Mouse (Mus musculus): ENCODE data around the gene Pde4b. TPM values are rescaled to one million over a fixed set of nuclear protein-coding genes. Genes with fewer than 3 reads are reported as not detected.

Pde4b gene
- total RNA-seq, 2 experiments from 2014 or later = 43.7 to 57.0 TPM

DNA sequence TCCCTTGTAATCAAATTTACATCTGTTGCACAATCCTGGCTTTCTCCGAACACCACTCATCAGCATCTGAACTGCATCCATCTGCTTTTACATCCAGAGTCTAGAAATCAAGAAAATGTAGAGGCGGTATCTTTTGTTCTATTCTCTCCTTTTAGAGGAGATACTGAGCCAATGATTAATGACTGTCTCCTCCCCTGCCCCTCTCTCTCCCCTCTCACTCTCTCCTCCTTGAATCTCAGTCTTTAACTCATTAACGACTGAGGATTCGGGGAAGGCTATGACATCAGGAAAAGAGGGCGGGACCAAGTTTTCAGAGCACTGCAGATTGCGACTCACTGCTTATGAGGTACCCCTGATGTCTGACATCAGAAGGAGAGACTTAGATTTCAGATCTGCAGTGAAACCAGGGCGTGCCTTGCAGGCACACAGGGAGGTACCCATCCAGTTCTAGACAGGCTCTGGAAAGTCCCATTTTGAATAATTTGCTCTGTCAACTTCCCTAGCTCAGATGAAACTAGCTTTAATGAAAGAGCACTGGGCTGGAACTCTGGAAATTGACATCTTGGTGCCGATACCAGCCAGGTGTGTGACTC, 433.4 kb downstream of the Pde4b start:
- intact Hi-C loops (cut with DNase I) = no loop called here
- DNase-seq = no peak

DNA sequence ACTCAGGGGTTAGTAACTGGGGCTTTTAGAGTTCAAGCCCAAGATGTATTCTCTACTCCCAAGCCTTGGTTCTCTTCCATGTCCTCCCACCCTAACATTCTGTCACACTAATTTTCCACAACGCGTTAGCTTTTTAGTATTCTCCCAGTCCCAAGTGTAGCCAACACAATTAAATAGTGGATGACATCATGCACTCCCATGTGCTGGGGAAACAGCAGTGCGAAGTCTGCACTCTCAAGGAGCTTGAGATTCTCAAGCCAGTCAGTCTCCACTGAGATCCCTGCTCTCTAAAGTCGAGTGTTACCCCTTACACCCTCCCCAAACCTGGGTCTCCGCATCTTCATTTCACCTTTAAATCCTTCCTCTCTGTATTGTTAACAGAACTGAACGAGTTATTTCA, 434.1 kb downstream of the Pde4b start:
- no peak for DNase-seq
- intact Hi-C loops (cut with DNase I) = no loop called here

DNA sequence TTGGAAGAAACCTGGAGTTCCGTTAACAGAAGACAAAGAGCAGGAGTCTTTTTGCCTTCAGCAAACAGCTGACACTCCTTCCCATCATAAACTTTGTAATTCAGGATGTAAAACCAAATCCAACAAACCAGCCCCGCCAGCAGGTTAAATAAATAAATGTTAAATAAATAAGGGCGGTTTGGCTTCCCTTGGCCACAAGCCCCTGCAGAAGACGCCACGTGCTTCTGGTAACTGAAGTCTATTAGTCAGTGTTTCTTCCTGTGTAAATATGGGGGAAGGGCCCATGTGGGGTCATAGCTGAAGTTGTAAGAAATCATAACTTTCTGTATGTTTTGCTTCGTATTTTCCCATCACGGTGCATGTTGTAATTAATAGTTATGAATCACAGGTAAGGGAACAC, 440.0 kb downstream of the Pde4b start:
- intact Hi-C loops (cut with DNase I) = no loop called here
- DNase-seq = no peak

DNA sequence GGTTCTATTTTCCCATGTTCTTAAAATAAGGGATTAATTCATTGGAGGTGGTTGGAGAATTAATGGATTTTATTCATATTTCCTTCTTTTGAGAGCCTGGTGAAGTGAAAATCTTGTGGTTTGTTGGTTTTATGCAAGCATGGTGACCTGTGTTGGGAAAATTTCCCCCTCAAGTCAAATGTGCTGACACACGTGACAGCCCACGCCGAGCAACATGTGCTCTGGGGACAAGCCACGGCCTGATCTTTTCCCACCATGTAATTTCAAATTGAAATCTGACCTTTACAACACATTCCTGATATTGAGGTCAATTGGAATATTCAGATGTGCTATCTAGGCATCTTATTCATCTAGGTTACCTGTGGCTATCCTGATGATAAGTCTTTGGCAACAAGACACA, 443.5 kb downstream of the Pde4b start:
- no peak for DNase-seq

DNA sequence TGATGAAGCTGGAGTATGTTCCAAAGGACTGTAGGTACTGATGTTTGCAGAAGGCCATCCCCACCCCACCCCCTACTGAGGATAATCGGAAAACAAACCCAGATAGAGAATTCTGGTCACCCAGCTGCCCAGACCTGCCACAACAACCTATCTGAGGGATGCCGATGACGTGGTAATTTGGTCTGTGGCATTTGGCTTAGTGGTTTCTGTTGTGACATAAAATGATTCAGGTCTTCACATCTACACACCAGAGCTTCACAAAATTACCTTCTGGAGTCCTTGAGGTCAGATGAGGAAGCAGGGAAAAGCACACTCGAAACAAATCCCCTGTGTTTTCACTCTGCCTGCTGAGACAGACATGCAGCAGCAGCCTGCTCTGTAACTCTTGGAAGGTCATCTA, 444.4 kb downstream of the Pde4b start:
- no peak for DNase-seq
- intact Hi-C loops (cut with DNase I) = no loop called here

More for the DNA sequence above, 443.5 kb downstream of the Pde4b start:
- intact Hi-C loops (cut with DNase I) = no loop called here

DNA sequence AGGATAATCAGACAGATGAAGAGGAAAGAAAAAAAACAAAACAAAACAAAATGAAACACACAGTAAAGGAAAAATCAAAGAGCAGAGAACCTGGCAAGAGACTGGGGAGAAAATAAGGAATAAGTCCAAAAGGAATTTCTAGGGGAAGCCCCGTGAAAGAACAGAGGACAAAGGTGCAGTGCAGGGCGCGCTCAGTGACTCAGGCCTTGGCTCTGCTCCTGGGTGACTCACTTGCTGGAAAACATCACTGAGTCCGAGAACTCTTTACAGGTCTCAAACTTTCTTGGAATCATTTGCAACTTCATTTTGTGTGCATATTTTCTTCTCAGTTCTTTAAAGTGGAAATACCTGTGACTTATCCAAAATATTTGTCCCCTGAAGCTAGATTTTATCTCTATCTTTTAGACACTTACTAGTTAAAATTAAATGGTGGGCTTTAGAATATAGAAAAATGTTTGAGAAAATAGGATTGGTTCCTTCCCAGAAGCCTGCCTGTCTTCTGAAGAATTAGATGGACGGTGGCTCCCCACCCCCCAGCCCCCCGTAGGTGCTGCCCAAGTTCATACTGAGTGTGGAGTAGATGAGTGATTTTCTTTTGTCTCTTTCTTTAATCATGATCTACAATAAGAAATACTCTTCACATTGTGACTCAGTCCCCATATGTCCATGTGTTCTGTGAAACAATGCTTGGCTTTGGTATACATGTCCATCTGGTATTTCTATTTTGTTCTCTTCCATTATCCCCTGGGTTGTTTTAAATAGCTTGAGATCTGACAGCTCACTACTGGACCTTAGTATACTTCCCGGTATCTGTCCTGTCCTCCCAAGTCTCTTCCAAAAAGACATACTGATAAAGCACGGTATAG, 446.1 kb downstream of the Pde4b start:
- peak; percentile 80 to 88 for DNase-seq
- intact Hi-C loops (cut with DNase I) = loop anchor here (1.0 kb wide), 1 partner anchor 37 kb away; no protein-coding TSS in a partner anchor

DNA sequence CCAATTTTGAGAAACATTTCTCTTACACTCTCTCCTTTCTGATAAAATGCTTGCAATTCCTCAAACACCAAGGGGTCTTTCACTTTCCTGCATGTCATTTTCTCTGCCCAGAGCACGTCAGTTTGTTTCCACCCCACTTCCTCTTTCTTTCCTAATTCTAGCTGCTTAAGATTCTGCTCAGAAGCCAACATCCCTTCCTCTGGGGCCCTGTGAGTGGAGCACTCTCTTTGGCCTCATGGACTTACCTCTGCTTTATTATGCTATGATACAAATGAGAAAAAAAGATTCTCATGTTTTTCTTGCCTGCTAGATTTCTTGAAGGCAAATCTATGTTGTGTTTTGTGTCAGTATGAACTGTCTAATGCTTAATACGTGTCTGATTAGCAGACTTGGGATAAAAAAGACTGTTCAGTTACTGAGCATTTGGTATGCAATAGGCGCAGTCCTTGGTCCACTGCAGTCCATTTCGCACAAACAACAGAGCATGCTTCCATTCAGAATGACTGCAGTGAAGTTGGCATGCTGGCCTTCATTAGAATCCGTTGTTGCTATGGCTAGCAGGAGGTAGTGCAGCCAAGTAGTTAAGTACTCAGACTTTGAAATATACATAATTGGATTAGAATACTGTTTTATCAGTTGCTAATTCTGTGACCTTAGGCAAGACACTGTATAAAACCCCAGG, 446.8 kb downstream of the Pde4b start:
- peak in 1 of 2 experiments; percentile 40 for DNase-seq
- intact Hi-C loops (cut with DNase I) = no loop called here

DNA sequence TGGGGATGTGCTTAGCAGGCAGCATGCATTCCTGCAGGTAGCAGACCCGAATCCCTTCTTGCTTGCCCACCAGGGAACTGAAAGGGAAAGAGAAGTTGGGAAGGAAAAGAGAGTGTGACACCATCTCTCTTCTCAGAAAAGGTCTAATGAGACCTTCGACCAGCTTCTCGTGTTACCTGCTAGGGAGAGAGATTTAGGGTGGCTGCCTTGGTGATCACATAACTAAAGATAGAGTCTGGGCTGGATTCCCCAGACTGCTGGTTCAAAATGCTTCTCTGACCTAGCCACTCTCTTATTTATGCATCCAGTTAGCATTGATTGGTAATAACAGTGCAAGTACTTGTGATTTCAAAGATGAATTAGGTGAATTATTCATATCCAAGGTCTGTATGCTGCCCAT, 448.5 kb downstream of the Pde4b start:
- intact Hi-C loops (cut with DNase I) = no loop called here

DNA sequence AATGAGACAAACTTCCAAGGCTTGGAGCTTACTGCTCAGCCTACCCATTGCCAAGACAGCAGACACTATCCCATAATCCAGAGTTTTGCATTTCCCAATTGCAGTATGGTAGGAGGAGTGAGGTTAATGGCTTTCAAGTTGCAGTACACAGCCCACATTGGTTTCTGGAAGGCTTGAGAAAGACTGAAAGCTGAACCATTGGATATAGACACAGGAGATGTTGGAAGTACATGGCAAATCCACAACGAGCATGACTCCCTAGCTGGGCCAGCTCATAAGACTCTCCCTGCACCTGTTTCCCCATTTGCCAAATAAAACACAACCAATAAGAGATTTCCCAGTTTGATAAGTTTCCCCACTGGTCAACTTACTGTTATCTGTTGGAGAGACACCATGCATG, 450.9 kb downstream of the Pde4b start:
- no peak for DNase-seq
- intact Hi-C loops (cut with DNase I) = no loop called here

More for the DNA sequence above, 448.5 kb downstream of the Pde4b start:
- no peak for DNase-seq

DNA sequence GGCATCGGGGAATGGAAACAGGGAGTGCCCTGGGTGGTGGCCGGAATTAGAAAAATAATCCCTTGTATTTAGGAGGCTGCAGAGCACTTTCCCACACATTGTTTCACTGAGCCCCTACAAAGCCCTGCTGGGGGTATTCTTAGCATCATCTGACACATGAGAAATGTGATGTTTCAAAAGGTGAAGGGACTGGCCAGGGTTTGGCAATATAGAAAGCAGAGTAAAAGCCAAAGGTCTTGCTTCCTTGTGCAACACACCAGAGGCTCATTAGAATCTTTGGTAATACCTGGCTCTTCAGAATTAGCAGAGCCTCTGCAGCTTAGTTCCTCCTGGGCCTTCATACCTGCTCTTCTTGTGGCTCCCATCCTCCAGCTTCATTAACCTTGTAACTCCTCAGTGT, 451.4 kb downstream of the Pde4b start:
- intact Hi-C loops (cut with DNase I) = no loop called here
- DNase-seq = no peak

DNA sequence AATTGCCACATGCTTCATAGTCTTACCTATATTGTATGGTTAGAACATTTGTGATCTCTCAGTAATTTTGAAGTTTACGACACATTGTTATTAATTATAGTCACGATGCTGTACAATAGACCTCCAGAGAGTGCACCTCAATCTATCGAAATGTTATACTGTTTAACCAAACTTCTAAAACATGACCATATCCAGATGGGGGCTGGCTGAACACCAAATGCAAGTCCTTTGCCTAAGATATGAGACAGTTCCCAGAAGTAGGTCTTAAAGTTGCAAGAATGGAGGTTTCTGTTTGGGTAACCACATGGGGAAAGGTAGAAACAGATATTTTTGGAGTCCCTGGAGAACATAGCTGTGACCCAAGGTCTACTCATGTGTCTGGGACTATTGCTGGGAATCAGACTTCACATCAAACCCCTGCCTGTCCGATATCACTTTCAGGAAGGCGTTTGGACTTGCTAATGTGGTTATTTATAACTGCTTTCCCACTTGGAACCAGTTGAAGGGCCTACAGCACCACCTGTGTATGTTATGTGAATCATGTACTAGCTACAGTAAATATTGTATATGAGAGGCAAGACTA, 452.3 kb downstream of the Pde4b start:
- no peak for DNase-seq
- intact Hi-C loops (cut with DNase I) = no loop called here

DNA sequence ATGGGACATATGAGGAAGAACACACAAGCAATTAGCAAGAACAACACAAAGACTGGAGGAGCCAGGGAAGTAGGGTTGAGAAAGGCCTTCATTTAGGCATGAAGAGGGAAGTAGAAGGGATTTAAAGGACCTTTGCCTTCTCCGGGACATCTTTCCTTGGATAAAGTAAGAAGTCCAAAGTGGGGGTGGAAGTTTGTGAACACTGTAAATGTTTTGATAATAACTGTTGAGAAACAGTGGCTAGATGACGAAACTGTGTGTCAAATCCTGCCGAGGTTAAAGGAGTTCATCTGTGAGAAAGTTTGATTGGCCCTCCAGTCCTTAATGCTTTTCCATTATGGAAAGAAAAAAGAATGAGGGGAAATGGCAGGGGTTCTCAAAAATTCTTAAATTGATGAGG, 455.6 kb downstream of the Pde4b start:
- intact Hi-C loops (cut with DNase I) = no loop called here

DNA sequence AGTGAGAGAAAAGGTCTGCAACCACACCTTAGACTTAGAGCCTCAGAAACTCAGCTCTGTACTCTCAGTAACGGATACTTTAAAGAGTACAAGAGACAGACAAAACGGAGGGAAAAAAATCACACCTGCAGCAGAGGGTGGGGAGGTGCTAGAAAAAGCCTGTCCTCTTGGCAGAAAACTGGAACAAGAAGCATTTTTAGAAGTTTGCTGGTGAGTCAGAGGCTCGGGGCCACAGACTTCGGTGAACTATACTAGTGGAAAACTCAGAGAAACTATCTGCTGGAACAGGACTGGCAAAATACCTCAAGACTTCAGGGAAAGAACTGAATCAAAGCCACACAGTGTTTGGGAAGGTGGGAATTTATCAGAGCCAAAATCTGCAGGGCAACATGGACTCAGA, 457.9 kb downstream of the Pde4b start:
- intact Hi-C loops (cut with DNase I) = no loop called here
- no peak for DNase-seq

More for the DNA sequence above, 455.6 kb downstream of the Pde4b start:
- no peak for DNase-seq

DNA sequence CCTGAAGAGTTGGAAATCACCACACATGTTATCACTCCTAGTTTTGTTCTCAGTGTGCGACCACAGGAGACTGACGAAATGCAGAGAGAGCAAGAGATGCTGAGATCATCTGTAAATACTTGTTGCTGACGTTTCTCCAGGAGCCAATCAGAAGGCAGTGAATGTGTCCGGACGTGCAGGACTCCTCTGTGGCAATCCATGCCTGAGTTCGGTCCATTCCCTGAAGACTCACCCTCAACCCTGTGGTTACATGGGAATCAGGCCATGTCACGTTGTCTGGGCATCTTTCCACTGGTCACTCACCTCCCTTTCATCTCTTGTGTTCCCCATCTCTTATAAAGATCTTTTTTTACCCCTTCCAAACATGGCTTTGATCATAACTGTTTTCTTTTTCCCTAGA, 468.2 kb downstream of the Pde4b start:
- intact Hi-C loops (cut with DNase I) = no loop called here
- DNase-seq = no peak

DNA sequence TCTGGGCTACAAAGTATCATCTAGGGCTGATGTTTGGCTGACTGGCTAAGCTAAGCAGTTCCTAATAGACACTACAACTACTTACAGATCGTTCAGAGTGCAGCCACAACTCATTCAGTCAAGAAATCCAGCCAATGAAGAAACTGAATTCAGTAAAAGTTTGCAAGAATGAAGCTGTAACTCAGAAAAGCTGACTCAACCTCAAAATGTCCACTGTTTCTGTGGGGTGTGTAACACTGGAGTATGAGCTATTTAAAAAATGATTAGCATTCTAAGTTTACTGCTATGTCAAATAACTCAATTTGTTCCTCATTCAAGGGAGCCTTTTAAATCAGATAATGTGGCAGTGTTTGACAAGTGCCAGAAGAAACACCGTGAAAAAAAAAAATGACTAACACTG, 469.7 kb downstream of the Pde4b start:
- intact Hi-C loops (cut with DNase I) = no loop called here
- DNase-seq = no peak

DNA sequence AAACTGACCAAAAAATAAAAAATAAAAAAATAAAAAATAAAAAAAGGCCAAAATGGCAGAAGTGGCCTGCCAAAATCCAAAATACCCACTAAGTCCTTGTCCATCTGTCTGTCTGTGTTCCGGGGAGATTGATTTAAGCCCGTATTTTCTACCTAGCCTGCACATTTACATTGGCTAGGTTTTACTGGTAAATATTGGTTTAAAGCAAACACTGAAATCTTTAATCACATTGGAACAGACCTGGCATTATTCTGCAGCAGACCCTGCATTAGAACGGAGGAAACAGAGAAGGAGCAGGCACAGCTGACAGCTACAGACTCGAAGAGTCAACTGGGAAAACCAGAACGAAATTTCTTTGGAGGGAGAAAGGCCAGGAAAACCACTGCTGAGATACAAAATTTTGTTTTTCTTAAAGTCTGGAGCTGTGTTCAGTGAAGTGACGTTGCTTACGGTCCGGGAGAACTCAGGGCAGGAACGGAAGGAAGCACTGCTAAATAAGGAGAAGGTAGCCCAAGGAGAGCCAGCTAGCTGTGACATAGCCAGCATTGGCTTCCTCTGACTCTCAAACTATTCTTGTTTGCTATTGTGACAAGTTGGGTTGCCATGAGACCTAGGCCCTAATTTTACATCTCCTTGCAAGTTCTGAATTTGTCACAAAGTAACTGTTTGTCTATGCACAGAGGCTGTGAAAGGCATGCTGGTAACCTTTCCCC, 470.3 kb downstream of the Pde4b start:
- intact Hi-C loops (cut with DNase I) = no loop called here
- DNase-seq = peak; percentile 59 to 63

DNA sequence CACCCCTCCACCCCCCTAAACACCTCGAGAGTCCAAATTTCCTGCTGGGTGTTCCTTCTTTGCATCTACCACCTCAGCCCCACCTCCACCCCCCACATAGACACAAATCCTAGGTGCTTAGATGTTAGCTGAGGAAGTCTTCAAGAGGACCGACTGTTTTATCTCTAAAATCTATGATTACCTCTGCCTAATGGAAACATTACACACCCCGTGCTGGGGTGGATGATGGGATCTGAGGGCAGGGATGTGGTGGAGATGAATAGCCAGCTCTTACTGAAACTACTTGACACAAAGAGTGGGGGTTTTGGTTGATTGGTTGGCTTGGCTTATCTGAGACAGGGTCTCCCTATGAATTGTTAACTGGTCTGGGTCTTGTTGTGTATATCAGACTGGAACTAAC, 471.0 kb downstream of the Pde4b start:
- DNase-seq = no peak
- intact Hi-C loops (cut with DNase I) = no loop called here

DNA sequence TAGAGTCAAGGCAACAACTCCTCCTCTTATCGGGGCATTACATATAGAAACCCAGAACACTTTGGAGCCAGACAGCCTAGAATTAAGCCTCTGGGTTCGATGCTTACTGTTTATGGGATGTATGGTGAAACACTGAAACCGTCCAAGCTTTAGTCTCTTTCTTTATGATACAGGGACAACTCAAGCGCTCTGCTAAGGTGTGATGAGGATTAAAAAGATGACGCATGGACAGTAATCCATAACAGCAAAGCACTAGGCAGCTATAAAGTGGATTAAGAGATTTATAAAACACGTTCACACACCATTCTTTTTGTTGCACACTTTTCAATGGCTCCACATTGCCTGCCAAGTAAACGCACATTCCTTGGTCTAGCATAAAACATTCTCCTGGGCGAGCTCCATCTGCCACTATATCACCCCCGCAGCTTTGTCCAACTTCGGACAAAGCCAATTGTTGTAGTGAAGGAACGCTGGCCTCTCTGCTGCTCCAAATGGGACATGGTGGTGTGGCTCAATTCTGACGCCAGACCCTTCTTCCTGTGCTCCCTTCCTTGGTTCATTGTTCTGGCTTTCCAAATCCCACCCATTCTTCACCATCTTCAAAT, 473.4 kb downstream of the Pde4b start:
- intact Hi-C loops (cut with DNase I) = no loop called here
- DNase-seq = no peak

DNA sequence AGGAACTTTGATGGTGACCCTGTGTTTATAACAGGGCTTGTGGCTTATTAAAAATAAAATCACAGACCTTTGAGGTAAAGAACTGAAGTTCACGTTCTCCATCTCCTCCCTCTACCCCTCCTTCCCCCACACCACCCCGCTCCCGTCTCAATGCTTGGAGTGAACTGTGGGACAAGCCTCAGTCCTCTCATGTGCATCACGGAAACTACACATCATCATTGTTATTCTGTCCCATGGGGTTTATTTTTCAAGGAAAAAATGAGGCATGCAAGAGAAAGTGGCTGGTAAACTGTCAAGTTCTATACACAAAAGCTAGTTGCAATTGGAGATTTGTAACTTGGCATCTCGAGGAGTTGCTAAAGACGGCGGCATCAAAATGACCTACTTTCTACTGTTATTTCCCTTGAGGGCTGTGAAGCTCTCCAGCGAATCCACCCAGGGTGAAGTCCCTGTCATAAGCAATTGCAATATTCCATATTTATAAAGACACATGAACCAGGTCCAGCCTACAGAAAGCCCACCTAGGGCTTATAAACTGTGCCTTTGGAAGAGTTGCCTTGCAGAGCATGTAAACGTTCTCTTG, 476.0 kb downstream of the Pde4b start:
- DNase-seq = no peak
- intact Hi-C loops (cut with DNase I) = no loop called here

DNA sequence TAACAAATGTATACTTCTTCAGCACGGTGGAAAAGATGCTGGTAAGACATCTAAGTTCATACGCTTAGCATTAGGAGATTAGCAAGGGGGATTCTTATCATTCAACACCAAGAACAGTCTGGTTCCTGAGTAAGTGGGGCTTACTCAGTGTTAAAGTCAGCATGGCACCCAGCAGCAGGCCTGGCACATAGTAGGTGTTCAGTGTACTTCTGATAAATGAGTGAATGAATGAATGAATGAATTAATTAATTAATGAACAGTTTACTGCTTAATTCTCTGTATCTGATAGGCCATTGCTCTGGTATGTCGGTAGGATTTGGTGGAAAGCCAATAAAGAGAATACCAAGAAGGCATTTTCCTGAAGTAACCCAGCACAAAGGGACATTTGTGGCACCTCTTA, 476.9 kb downstream of the Pde4b start:
- intact Hi-C loops (cut with DNase I) = no loop called here
- no peak for DNase-seq
